Mouse (Mus musculus) heart, postnatal 4 days (tissue): ENCODE data around the gene Srsf9. TPM values are rescaled to one million over a fixed set of nuclear protein-coding genes. Genes with fewer than 3 reads are reported as not detected.
A peak's percentile ranks its signal among the peaks of the same experiment; 100 is the strongest.

Experiments
- DNase-seq: peaks from one replicate; pipeline ENCODE4 v3.0.0; 2021
- total RNA-seq, 2 experiments: library from RNA; stranded (reverse); gene quantifications; 2 replicates each; pipeline ENCODE4 v1.2.3; 2021

Gene Srsf9
- total RNA-seq, 2 experiments from 2014 or later, result 39.1 to 42.4 TPM

DNA sequence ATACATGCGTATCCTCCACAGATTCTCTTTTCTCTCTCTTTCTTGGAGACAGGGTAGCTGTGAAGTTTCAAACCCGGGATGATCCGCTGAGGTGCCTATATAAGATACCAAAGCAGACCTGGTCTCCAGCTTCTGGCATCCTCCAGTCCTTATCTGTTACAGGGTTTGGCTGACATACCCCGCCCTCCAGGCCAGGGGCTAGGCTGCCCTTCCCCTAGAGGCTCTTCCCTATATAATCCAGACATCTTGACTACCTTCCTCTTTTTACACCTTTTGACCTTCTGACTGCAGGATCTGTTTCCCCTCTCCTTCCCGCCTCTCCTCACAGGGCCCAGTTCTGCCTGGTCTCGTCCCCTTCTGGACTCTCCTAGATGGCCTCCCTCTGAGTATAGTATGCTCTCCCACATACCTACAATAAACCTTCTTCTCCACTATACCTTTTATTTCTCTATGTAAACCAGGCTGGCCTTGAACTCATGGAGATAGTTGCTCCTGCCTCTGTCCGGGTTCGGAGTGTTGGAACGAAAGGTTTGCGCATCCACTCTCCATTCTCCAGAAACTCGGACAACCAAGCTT lies 633 bp upstream of the Srsf9 start:
- DNase-seq, result no peak

DNA sequence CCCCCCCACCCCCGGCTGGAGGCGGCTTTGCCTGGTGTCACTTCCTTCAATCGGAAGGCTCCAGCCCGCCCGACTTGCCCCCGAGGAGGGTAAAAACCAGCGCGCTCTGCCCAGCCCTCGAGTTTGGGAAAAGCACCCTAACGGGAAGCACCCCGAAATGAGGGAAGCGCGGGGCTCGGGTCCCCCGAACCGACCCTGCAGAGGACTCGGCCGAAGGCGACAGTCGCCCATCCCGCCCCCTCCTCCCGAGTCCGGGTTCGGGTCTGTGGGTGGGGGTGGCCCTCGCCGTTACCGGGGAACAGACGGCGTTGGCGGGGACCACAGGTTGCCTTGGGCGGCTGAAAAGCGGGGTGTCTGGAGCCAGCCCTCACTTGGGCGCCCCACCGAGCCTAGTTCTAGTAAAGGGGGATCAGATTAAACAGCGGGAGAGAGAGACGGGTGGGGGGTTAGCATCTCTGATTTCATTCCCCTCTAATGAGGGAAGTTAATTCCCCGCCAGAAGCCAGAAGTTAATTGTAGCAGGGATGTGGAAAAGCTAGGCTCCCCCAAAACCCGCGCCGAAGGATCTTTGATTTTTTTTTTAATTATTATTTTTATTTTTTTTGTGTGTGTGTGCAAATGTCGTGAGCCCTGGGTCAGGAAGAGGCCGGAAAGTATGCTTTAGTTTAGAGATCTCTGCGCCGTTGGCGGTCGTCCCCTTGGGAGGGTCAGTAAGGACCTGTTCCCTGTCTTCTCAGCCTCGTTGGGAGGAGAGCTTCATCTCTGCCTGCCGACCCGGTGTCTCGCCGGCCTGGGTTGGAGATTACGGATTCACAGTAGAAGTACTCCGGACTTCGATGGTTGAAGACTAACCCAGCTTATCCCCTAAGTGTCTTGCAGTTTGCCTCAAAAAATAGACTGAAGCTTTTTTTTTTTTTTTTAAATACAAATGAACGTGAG lies 902 bp downstream of the Srsf9 start:
- peak; percentile 41 for DNase-seq

DNA sequence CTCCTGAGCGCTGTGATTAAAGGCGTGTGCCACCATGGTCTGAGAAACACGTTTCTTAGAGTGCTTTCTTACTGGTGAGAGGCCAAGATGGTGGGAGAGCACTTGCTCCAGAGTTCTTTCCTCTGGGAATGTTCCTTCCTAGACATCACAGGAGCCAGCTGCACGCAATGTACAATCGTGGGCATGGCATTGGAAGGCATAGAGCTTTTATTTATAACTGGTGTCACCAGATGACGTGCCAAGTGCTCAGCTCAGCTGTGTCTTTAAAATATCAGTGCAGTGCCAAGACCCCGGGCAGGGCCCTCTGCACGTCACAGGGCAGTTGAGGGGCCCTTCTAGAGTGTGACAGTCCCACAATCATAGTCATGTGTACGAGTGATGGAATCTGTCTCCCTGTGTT lies 4.0 kb downstream of the Srsf9 start:
- DNase-seq, result peak; percentile 38

DNA sequence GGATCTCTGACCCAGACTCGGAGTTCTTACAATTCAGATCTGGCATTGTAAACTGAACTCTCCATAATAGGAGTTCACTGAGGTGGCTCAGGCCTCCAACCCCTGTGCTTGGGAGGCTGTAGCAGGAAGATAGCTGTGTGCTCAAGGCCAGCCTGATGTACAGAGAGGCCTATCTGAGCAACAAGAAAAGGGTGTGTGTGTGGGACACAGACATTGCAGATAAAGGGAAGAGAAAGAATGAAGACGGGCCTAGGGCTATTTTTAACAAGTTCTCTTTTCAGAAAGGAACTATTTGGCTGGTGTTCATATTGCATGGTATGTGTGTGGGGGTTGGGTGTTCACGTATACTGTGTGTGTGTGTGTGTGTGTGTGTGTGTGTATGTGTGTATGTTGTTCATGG lies 6.6 kb downstream of the Srsf9 start:
- DNase-seq, result no peak

DNA sequence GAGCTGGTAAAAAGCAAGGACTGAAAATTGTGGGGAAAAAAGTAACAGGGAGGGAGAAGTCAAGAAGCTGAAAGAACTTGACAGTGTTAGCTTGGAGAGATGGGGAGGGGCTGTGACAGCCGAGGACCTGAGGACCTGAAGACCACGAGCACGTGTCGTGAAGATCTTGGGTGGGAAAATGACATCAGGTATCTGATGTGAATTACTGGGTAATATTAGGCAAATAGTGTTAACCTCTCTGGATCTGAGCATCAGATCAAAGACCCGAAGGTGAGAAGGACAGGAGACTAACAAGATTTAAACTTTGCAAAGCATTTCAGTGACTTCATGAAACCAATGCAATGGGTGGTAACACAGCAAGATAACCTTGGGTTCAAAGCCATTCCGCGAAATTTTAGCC lies 13.0 kb downstream of the Srsf9 start:
- DNase-seq, result no peak

DNA sequence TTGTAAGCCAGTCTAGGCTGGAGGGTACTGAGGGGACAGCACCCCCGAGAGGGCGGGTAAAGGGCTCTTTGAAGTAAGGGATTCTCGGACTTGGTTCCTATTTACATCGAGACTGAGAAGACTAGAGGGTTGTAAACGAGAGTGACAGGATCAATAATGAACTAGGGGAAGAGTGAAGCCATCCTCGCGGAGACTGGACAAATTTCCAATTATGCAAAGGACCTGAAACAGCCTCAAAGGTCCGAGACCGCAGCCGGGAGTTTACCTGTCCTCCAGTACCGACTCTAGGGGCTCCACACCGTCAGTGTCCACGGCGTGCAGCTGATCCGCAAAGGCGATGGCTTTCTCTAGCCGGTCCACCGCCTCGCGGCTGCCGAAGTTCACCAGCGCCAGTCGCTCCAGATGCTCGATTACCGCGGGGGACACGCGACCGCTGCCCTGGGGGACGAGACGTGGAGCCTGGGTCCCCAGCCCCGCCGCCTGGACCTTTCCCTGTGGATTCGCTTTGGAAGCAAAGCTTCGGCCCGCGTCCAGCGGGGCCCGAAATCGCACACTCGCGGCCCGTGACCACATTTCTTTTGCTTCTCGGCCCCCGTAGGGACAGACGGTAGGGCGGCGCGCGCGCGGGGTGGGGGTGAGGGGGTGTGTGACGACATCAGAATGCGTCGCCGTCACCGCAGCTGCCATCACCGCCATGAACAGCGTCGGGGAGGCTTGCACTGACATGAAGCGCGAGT lies 13.8 kb downstream of the Srsf9 start, which contains the start of the genes Gatc and Triap1:
Gene Gatc (minus strand): TSS at position 602 of the 737 bp plus-strand sequence.
Gene Triap1 (plus strand): TSS at position 649 of the 737 bp plus-strand sequence.
- peak; percentile 92 for DNase-seq

DNA sequence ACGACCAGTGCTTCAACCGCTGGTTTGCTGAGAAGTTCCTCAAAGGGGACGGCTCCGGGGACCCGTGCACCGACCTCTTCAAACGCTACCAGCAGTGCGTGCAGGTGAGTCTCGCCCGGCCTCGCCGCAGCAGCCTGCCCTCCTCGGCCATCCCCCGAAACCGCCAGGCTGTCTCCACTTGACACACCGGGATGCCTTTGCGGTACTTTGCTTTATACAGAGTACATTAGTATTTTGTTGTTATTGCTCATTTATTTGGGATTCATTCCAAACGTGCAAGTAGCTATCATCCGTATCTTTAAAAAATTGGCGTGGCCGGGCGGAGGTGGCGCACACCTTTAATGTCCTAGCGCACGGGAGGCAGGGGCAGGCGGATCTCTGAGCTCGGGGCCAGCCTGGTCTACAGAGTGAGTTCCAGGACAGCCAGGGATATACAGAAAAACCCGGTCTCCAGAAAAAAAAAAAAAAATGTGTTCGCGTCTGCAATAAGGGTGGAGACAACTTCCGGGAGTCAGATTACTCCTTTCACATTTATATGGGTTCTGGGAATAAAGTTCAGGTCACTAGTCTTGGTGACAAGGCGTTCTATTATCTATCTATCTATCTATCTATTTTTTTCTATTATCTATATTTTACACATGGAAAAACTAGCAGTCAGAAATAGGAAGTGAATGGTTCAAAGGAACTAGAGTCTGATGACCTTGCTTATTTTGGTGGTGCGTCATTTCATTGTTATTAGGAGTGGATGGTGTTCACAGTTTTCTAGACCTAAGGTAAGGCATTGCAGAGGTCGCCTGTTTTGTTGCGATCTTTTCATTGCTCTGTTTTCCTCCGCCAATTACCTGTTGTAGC lies 14.6 kb downstream of the Srsf9 start:
- DNase-seq, result no peak

DNA sequence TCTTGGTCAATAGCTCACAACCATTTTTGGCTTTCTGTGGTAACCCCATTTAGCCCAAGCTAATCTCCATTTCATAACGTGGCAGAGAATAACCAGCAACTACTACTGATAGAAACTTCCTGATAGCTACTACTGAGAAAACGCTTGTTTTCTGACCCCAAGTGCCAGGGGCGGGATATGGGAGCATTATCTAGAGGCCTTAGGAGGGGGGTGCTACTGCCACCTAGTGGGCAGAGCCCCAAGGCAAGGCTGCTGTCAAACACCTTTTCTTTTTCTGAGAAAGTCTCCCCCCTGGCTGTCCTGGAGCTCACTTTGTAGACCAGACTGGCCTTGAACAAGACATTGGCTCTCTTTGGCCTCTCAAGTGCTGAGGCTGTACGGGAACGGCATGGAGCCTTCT lies 20.6 kb downstream of the Srsf9 start:
- peak; percentile 89 for DNase-seq

DNA sequence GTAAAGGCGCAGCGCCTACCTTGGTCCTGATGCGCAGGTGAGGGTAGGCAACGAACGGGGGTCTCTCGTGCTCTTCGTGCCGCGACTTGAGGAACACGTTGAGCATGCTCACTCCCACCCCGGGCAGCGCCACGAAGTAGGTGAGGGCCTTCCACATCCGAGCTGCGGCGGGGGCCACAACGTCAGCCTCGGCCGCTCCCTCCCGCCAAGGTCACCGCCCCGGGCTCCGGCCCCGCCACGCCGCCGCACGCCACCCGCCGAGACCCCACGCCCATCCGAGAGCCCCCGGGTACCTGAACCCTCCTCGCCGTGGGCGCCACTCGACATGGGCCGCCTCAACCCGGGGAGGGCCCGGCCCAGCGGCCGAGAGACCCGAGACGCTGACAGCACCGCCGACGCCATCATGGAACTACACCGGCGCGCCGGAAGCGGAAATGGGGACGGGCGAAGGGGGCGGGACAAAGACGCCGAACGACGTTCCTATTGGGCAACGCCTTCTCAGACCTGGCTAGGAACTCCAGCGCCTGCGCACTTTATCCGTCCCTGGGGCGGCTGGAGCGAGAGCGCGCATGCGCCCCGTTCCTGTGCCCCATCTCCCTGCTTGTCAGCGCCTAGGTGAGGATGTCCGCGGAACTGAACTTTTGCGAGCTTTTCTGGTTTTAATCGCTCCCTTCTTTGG lies 21.7 kb downstream of the Srsf9 start, which contains the start of gene Cox6a1:
Gene Cox6a1 (minus strand): TSS at position 436 of the 679 bp plus-strand sequence.
- DNase-seq, result peak; percentile 99

DNA sequence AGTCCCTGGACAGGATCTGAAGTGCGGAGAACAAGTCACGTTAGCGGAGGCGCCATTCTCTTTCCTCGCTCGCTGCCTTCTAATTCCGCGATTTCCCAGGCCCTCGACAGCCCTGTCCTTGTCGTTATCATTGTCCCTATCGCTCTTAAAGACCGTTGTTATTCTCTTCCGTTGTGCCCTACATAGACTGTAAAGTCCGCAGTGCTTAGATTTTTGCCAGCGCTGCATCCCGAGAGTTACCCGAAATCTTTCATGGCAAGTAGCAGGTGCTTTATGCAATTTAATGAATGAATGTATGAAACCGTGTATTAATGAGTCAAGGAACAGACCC lies 22.2 kb downstream of the Srsf9 start:
- DNase-seq, result no peak

DNA sequence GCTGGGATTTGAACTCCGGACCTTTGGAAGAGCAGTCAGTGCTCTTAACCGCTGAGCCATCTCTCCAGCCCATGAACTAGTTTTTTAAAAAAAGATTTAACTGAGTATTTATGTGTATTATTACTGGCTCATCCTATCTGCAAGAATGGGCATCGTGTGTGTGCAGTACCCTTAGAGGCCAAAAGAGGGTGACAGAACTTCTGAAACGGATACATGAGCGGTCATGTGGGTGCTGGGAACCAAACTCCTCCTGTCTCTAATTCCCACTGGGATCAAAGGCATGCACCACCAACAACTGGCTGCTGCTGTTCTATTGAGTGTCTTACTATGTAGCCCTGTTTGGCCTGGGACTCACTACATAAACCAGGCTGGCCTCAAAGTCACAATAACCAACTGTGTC lies 24.4 kb downstream of the Srsf9 start:
- no peak for DNase-seq

DNA sequence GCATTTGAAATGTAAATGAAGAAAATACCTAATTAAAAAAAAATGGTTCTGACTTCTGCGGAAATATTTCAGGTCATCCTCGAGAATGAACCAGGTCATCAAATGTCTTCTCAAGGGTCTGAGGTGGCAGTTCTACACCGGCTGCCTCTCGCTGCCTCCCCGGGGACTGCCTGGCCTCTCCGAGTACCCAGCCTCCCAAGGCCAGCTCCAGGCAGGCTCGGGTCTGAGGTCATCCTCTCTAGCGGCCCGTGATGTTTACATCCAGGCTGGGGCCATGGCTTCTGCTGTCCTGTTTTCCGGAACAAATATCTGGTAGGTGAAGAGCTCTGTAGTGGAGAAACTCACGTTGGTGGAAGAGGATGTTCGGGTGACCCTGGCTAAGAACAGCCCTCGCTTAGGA lies 28.1 kb downstream of the Srsf9 start:
- DNase-seq, result no peak

DNA sequence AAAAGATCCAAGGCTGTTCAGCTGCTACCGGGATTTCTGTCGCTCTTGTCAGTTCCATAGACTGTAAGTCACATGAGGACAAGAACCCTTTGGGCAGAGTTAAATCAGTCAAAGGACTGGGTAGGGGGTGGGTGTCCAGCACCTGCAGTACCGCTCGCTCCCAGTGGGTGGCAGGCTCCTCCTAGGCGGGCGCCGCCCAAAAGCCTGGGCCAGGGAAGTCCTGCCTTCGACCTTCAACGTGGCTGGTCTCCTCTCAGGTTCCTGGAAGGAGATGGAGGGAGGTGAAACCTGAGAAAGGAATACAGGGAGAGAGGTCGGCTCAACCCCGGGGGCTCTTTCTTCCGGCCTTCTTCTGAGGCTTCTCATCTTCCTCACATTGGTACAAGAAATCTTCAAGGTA lies 31.9 kb downstream of the Srsf9 start:
- DNase-seq, result peak; percentile 95

DNA sequence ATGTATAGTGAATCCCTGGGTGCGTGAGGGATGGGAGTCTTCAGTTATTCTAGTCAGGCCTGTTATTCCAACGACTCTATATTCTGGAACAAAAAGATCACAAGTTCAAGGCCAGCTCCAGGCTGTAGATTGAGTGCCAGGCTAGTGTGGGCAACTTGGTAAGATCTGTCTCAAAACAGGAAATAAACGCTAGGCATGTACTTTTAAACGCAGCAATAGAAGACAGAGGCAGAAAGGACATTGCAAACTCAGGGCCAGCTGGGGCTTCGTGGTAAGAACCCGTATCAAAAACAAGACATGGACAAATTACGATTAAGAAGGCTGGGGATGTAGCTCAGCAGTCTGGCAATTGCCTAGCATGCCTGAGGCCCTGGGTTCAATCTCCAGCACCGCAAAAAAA lies 32.5 kb downstream of the Srsf9 start:
- DNase-seq, result no peak

DNA sequence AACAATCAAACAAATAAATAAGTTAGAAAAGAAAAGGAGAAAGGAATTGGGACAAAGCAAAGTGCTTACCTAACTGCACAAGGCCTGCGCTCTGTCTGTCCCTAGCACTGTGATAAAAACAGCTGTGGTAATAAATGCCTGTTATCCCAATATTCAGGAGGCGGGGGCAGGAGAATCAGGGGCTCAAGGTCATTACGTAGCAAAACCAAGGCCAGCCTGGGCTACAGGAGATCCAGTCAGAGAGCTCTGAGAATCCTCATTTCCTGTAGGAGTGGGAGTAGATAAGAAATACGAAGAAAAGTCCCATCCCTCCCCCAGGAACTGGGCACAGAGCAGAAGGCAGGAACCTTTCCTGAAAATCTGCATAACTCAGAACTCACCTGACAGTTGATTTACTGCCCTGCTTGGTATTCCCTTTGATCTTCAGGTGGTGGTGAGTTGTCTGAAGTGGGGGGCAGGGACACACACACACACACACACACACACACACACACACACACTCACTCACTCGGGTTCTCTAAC lies 32.9 kb downstream of the Srsf9 start:
- no peak for DNase-seq

DNA sequence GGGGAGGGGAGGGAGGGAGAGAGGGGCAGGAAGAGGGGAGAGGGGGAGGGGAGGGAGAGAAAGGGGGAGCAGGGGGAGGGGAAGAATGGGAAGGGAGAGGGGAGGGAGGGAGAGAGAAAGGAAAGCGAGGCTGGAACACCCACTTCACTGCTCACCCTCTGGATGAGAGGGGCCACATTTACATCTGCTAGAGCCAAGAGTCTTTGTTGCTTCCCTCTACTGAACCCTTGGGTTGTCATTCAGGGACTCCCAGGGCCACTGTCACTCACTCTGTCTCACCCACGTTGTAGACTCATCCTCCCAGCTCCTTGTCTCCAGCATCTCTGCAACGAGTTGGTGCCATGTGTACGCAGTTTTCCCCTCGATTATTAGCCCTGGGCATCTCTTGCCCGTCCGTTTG lies 35.2 kb downstream of the Srsf9 start:
- no peak for DNase-seq

DNA sequence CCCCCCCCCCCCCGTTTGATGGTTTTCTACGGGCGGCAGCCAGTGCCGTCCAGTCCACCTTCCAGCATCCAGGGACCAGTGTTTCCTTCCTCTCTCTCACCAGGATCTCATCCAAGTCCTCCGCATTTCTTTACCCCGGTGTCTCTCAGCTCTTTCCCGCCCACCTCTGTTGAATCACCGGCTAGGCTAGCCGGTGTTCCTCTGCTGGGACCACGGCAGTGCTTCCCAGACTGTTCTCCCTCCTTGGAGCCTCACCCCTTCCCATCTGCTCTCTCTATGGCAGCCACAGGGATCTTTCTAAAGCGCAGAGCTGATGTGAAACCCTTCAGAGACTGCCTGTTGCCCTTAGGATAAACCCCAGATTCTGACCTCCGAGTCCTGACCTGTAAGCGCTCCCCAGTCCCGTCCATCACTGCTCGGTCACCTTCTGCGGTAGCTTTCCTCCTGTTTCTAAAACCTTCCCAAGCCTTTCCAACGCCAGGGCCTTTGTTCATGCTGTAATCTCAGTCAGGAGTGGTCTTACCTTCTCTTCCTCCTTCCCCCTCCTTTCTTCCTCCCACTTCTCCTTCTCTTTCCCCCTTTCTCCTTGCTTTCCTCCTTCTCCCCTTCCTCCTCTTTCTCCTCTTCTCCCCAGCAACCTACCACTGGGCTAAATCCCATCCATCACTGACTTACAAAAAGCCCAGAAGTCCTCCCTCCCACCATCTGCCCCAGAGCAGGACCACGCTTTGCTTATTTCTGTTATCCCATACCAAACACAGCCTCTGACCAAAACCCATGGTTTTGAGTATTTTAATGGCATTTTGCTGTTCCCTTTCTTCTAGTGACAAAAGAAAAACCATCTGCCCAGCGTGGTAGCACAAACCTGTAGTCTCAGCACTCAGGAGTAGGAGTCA lies 36.1 kb downstream of the Srsf9 start:
- no peak for DNase-seq

DNA sequence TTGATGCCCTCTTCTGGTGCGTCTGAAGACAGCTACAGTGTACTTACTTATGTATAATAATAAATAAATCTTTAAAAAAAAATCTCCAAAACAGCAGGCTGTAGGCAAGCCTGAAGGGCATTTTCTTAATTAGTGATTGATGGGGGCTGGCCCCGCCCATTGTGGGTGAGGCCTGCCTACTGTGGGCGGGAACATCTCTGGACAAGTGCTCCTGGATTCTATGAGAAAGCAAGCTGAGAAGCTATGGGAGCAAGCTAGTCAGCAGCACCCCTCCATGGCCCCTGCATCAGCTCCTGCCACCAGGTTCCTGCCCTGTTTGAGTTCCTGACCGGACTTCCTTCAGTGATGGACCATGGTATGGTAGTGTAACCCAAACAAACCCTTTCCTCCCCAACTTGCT lies 37.8 kb downstream of the Srsf9 start:
- DNase-seq, result no peak

DNA sequence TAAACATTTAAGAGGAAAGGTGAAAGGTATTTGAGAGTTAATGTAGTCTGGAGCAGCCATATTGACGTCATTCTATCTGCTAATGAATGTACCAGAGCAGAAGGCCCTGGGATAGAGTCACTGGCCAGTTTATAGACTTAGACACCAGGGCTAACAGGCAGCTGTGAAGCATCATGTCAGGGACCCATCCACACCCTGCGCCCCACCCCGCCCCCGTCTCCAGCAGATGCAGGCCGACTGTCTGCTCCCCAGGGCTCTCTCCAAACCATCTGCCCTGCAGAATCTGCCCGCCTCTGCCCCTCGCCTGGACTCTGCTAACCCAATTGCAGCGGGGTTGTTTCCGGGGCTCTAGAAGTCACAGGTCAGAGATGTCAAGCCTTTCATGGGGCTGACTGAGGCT lies 44.8 kb downstream of the Srsf9 start:
- no peak for DNase-seq

DNA sequence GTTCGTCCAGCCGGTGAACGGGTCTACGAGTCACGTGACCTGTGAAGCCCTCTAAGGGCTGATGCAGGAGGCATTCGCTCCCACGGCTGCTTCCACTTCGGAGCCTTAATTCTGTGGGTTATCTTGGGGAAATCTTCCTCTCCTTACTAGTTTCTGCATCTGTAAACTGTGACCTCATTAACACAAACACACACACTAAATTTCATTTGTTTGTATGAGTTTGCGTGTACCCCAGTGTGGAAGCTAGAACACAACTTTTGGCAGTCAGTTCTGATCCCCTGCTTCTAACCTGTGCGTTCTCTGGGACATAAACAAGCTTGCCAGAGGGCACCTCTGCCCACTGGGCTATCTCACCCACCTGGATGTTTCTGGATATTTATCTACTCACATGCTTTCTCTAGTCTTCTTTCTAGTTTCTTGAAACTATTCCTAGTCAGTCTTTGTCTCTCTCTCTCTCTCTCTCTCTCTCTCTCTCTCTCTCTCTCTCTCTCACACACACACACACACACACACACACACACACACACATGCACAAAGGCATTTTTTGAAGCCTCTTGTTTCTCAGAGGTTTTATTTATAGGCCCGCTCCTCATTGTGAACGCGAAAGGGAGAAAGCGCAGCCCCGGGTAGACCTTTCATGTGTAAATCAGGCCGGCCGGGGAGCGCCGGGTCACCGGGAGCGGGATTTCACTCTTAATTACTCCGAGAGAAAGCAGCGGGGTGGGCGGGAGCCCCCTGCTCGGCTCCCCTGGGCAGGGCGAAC lies 46.6 kb downstream of the Srsf9 start:
- DNase-seq, result no peak
